Mouse (Mus musculus): ENCODE measurements around the gene Man2a2.

DNA sequence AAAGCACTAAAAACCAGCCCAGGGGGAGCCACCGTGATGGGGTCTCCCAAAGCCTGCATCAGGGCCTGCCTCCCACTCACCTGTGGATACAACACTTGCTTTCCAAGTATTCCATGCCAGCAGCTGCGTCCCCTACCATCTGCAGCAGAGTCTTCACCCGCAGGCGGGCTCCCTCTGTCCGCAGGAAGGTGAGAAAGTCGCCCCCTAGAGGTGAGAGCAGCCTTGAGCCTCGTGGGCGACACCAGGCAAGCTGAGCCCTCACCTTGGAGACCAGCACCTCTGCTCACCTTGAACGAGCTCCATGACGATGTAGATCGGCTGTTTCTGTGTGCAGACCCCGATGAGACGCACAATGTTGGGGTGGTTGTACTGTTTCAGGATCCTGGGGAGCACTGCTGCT lies 8.4 kb upstream of the Man2a2 start:
- TF ChIP-seq EP300 (IDR thresholded peaks at IDR 0.05; ENCODE audit: low read depth) (no peak), CTCF (IDR thresholded peaks at IDR 0.05; ENCODE audit: low read depth) (peak; percentile 81)

Measured in liver, embryonic 14.5 days (tissue).